Mouse (Mus musculus) ES-CJ7 (cell line): ENCODE data around the gene Bmf.

ENCODE experiments used
- DNase-seq: peaks from one replicate; pipeline ENCODE4 v3.0.0; 2011; ENCODE audit warnings: low read depth, low spot score

Bmf gene

GRCm38 (mm10) chr2:118520042-118520933, 29.2 kb downstream of the Bmf start:
- DNase-seq, result no peak

DNA sequence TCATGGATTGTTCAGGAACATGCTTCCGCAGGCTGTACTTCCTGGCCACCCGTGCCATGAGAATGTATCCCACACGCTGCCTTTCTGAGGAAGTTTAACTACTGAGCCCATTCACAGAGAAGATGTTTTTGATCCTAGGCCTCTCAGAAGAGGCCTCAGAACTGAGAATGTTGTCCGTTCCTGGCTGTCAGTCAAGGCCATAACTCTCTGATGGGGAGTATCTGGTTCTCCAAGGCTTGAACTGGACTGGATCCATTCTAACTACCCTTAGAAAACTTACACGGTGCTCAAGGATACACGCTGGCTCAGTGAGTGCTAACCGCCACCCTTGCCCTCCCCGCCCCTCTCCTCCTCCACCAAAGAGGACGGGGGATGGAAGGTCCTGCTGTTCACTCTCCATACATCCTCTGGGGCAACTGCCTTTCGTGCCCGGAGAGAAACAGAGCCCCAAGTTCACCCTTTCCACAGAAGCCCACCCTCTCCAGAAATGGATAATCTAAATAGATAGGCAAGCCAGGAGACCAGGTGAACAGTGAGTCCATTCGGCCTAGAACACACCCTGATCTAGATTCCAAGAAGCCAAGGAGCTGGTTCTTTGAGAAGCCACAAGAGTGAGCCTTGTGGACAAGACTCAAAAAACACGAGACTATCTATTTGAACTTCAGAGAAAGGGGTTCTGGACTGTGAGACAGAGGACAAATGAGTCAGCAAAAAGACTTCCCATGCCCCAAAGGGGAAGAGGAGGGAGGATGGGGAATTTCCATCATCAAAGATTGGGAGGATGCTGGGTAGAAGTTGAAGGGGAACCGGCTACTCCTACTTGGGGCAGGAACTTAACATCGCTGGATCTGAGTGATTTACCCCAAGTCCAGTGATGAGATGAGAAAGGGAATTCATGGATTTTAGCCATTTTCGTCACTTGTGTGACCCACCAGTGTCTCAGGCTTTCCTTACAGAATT, 36.8 kb downstream of the Bmf start:
- DNase-seq, result no peak

- DNase-seq, result no peak
These were observed 37.6 kb downstream of the Bmf start for GRCm38 (mm10) chr2:118511779-118512417.

GRCm38 (mm10) chr2:118510447-118511310, 38.8 kb downstream of the Bmf start:
- DNase-seq, result no peak

GRCm38 (mm10) chr2:118509688-118510446, 39.6 kb downstream of the Bmf start:
- DNase-seq, result no peak

GRCm38 (mm10) chr2:118507126-118507525, 42.4 kb downstream of the Bmf start:
- DNase-seq, result no peak

DNA sequence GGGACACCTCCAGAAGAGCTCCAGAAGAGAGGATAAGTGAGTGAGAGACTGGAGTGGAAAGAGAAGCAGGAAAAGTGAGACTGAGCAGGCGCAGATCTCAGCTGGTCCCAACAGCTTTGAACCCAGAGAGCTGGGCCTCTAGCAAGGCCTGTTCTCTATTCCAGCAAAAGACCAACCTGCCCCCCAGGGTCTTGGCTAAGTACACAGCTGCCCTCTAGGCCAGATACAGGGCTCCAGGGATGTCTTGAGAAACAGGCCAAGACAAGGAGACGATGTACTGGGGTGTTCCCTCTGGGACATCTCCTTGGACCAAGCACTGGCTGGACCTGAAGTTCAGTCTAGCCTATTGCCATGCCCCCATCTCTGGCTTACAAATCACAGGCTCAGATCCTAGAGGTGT, 49.3 kb downstream of the Bmf start:
- DNase-seq, result no peak

GRCm38 (mm10) chr2:118499135-118499961, 50.1 kb downstream of the Bmf start:
- DNase-seq, result no peak

- DNase-seq, result no peak
These were observed 51.0 kb downstream of the Bmf start for GRCm38 (mm10) chr2:118498476-118498875.

DNA sequence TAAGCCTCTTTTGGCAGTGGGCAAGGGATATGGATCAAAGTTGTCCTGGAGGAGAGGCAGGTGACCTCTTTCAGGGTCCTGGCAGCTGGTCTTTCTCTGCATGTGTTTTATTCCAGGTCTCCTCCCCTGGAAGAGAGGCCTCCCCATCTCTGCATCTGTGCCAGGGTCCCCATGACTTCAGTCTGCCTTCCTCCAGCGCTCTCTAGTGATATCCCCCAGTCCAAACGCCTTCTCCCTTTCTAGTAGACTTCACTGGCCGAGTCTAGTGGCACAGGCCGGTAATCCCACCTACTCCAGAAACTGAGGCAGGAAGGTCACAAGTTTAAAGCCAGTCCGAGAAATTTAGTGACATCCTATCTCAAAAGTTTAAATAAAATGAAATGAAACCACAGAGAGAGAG, 51.6 kb downstream of the Bmf start:
- DNase-seq, result no peak

DNA sequence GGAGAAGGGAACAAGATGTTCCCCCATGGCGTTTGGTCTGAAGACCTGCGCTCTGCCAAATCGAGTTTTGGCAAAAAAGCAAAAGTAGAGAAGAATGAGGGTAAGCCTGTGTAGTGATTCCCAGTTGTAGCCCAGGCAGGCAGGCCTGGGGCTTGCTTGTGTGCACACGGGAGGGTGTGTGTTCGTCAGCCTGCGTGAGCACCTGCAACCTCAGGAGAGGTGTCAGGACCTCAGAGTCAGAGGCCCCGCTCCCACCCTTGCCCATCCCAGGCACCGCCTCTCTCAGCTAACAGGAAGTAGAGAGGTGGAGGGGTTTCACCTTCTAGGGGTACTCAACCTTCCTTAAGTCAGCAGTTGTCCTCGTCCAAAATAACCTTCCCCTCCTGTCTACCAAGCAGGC, 54.5 kb downstream of the Bmf start:
- no peak for DNase-seq

- DNase-seq, result no peak
These were observed 57.6 kb downstream of the Bmf start for GRCm38 (mm10) chr2:118491741-118492395.

GRCm38 (mm10) chr2:118491281-118491731, 58.2 kb downstream of the Bmf start:
- no peak for DNase-seq

GRCm38 (mm10) chr2:118490241-118491091, 59.0 kb downstream of the Bmf start:
- DNase-seq, result no peak

GRCm38 (mm10) chr2:118487806-118488205, 61.7 kb downstream of the Bmf start:
- peak; percentile 73 for DNase-seq

DNA sequence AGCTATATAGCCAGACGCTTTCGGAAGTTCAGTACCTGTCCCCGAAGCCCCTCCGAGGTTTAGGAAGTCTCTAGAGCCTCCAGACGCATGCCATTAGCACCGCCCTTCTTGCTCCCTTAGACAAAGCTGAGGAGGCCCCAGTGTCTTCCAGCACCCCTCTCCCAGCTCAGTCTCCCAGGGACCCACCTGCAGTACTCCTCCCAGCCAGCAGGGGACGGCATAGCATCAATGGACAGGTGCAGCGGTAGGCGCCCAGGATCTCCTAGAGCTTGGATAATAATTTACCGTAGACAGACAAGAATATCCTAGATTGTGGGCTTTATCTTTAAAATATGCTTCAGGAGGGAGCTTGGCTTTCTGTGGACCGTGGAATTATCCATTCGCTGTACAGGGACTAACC, 62.6 kb downstream of the Bmf start:
- peak; percentile 83 for DNase-seq

- DNase-seq, result peak; percentile 96
These were observed 64.1 kb downstream of the Bmf start for GRCm38 (mm10) chr2:118485415-118485814.
